Mouse (Mus musculus): Measurements from ENCODE around the gene Ap3d1. TPM values are rescaled to one million over a fixed set of nuclear protein-coding genes. Genes with fewer than 3 reads are reported as not detected.

Gene Ap3d1
- polyA plus RNA-seq, 1 experiment from 2014 or later = 20.9 TPM

DNA sequence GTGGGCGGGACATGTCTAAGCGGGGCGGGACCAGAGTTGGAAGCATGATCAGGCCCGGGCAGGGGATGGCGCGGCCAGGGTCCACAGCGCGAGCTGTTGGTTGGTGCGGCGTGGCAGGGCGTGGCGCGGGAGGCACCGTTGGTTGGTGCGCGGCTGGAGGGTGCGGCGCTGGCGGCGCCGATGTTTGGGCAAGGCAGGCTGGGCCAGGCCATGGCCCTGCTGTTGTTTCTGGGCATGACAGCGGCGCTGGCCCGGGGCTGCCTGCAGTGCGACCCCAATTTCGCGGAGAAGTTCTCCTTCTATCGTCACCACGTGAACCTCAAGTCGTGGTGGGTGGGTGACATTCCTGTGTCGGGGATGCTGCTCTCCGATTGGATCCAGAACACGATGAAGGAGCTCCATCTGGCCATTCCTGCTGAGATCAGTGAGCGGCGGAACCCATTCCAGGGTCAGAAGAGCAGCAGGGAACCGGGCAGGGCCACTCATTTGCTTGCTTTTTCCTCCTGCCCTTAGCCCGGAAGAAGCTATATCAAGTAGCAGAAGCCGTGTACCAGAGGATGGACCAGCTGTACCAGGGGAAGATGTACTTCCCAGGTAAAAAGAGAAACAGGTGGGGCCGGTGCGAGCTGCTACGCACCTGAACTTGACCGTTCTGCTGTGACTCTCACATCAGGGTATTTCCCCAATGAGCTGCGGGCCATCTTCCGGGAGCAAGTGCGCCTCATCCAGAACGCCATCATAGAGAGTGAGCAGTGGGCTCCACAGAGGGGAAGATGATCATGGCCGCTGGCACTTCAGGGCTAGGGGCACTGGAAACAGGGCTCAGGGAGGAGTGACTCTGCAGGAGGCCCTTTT lies 39.3 kb downstream of the Ap3d1 start:
- Histone ChIP-seq H3K4me2 (ENCODE audit: low read depth, low read length) (peak overlapping the region; percentile 99), H3K36me3 (ENCODE audit: control insufficient read depth, insufficient read depth) (peaks cover 3% of the 10 kb centered on the region), H3K9ac (ENCODE audit: low read depth, low read length) (peak overlapping the region; percentile 74), H3K9me3 (replicated peaks; ENCODE audit: control insufficient read depth, low read length) (no peaks in the 10 kb centered on the region), H3K27ac (ENCODE audit: low read length) (peak overlapping the region; percentile 98), H3K27me3 (ENCODE audit: control insufficient read depth, insufficient read depth, low read depth, low read length) (no peaks in the 10 kb centered on the region), H3K4me1 (ENCODE audit: control insufficient read depth, low read depth, low read length) (peaks cover 57% of the 10 kb centered on the region), H3K4me3 (ENCODE audit: low read depth, low read length) (peak overlapping the region; percentile 72)
- peak; percentile 80 for ATAC-seq (ENCODE audit: low read depth)
- WGBS (ENCODE audit: insufficient replicate concordance) = 2% methylated on average over 47 of the region's 47 CpGs

DNA sequence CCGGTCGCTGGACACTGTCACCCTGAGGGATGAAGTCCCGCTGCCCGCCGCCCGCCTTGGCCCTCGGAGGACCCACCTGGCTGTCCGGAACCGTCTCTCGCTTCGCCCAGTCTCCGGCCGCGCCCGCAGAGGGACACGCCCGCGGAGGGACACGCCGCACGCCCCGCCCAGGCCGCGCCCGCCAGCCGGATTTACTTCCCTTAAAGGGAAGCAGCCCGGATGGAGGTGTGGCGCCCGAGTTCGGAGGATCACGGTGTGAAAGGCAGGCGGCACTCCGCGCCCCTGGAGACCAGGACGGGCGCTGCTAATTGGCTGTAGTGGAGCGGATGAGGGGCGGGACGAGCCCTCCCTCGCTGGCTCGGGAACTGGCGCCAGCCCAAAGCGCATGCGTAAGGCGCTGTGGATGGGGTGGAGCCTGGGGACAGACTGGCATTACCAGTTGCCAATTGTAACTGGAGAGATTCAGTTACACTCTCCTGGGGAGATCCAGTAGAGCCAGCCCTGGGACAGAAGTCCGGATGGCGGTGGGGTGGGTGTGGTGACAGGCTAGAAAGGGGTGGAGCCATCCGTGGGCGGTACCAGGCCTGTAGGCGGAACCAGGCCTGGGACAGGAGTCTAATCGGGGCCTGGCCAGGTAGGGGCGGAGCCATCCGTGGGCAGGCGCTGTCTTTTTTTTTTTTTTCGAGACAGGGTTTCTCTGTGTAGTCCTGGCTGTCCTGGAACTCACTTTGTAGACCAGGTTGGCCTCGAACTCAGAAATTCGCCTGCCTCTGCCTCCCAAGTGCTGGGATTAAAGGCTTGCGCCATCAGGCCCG lies 40.1 kb downstream of the Ap3d1 start, which contains the start of the genes Mob3a and Izumo4:
TSS of gene Mob3a (minus strand) at position 257 of the 815 bp plus-strand sequence.
TSS of gene Izumo4 (plus strand) at position 464 of the 815 bp plus-strand sequence.
- H3K27me3 ChIP-seq (ENCODE audit: control insufficient read depth, insufficient read depth, low read depth, low read length) = no peaks in the 10 kb centered on the region

DNA sequence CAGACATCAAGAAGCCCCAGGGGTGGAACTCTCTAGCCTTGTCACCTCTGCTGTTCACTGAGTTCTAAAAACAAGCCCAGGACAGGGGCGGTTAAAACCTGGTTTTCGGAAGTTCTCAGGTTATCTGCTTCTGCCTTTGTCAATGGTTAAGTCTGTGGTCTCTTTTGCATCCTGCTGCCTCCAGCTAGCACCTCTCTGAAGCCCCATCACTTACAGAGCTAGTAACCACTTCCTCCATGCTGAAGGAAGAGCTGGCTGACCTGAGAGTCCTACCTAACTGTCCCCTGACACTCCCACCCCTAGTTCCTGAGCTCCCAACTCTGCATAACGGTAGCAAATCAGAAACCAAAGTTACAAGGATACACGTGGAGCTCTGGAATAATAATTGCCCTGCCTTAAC lies 41.3 kb downstream of the Ap3d1 start:
- WGBS (ENCODE audit: insufficient replicate concordance) = 4% methylated on average over 4 of the region's 4 CpGs
- ATAC-seq (ENCODE audit: low read depth) = no peak
- Histone ChIP-seq H3K27ac (ENCODE audit: low read length) (peak overlapping the region; percentile 98), H3K4me3 (ENCODE audit: low read depth, low read length) (peak overlapping the region; percentile 72), H3K4me2 (ENCODE audit: low read depth, low read length) (peak overlapping the region; percentile 99), H3K9me3 (replicated peaks; ENCODE audit: control insufficient read depth, low read length) (no peaks in the 10 kb centered on the region), H3K9ac (ENCODE audit: low read depth, low read length) (peak overlapping the region; percentile 64), H3K4me1 (ENCODE audit: control insufficient read depth, low read depth, low read length) (peaks cover 77% of the 10 kb centered on the region), H3K36me3 (ENCODE audit: control insufficient read depth, insufficient read depth) (no peaks in the 10 kb centered on the region), H3K27me3 (ENCODE audit: control insufficient read depth, insufficient read depth, low read depth, low read length) (no peaks in the 10 kb centered on the region)

More for the DNA sequence above, 40.1 kb downstream of the Ap3d1 start, which contains the start of the genes Mob3a and Izumo4:
- H3K4me3 ChIP-seq (ENCODE audit: low read depth, low read length) = peak within 1 kb of the TSS; percentile 72
- peaks cover 65% of the 10 kb centered on the region for H3K4me1 ChIP-seq (ENCODE audit: control insufficient read depth, low read depth, low read length)
- peak within 1 kb of the TSS; percentile 98 for H3K27ac ChIP-seq (ENCODE audit: low read length)
- H3K9me3 ChIP-seq (replicated peaks; ENCODE audit: control insufficient read depth, low read length) = no peaks in the 10 kb centered on the region
- peak; percentile 80 for ATAC-seq (ENCODE audit: low read depth)
- H3K36me3 ChIP-seq (ENCODE audit: control insufficient read depth, insufficient read depth) = no peaks in the 10 kb centered on the region; the same call in 1 of the 2 replicates
- under 1% methylated on average over 59 of the region's 59 CpGs for WGBS (ENCODE audit: insufficient replicate concordance)
- peak within 1 kb of the TSS; percentile 99 for H3K4me2 ChIP-seq (ENCODE audit: low read depth, low read length)
- peak within 1 kb of the TSS; percentile 74 for H3K9ac ChIP-seq (ENCODE audit: low read depth, low read length)

DNA sequence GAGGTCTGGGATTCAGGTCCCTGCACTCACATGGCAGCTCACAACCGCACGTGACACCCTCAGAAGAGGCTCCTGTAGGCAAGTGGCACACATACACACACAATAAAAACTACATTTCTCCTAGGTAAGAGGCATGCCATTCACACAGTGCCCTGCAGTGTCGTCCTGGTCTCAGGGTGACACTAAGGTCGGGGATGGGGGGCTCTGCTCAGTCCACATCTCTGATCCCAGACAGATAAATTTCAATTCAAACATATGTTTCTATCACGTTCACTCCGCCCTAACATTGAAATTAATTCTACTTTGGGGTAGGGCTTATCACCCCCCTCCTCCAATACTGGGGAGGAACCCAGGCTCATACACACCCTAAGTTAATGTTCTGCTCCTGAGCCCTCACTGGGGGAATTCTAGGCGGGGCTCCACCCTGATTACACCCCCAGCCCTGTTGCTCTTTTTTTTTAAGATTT lies 42.0 kb downstream of the Ap3d1 start:
- Histone ChIP-seq H3K9ac (ENCODE audit: low read depth, low read length) (peak overlapping the region; percentile 3; the same call in 1 of the 2 replicates), H3K4me3 (ENCODE audit: low read depth, low read length) (peak overlapping the region; percentile 72), H3K36me3 (ENCODE audit: control insufficient read depth, insufficient read depth) (no peaks in the 10 kb centered on the region), H3K27me3 (ENCODE audit: control insufficient read depth, insufficient read depth, low read depth, low read length) (no peaks in the 10 kb centered on the region), H3K27ac (ENCODE audit: low read length) (peak overlapping the region; percentile 98), H3K4me2 (ENCODE audit: low read depth, low read length) (peak overlapping the region; percentile 99), H3K4me1 (ENCODE audit: control insufficient read depth, low read depth, low read length) (peaks cover 81% of the 10 kb centered on the region), H3K9me3 (replicated peaks; ENCODE audit: control insufficient read depth, low read length) (no peaks in the 10 kb centered on the region)
- no peak for ATAC-seq (ENCODE audit: low read depth)
- 39% methylated on average over 7 of the region's 7 CpGs for WGBS (ENCODE audit: insufficient replicate concordance)

DNA sequence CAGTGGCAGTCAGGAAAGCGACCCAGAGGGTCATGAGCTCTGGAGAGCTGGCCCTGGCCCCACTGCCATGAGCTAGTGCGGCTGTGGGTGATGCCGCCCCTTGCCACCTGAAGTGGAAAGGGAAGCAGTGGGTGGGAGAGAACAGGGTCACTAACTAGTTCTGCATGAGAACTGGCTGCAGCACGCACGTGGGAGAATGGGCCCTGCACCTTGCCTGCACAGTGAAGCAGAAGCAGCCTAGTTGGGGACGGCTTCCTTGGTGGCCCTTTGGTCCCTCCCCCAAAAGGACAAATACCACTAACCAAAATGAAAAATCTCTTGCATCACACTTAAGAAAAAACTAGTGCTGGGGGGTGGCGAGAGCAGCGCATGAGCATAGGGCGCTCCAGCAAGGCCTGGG lies 43.5 kb downstream of the Ap3d1 start:
- 53% methylated on average over 9 of the region's 9 CpGs for WGBS (ENCODE audit: insufficient replicate concordance)
- Histone ChIP-seq H3K4me3 (ENCODE audit: low read depth, low read length) (peak overlapping the region; percentile 41), H3K27ac (ENCODE audit: low read length) (peak overlapping the region; percentile 91), H3K36me3 (ENCODE audit: control insufficient read depth, insufficient read depth) (no peaks in the 10 kb centered on the region), H3K27me3 (ENCODE audit: control insufficient read depth, insufficient read depth, low read depth, low read length) (no peaks in the 10 kb centered on the region), H3K9me3 (replicated peaks; ENCODE audit: control insufficient read depth, low read length) (no peaks in the 10 kb centered on the region), H3K4me1 (ENCODE audit: control insufficient read depth, low read depth, low read length) (peaks cover 89% of the 10 kb centered on the region), H3K9ac (ENCODE audit: low read depth, low read length) (peak overlapping the region; percentile 60), H3K4me2 (ENCODE audit: low read depth, low read length) (peak overlapping the region; percentile 71)
- no peak for ATAC-seq (ENCODE audit: low read depth)

DNA sequence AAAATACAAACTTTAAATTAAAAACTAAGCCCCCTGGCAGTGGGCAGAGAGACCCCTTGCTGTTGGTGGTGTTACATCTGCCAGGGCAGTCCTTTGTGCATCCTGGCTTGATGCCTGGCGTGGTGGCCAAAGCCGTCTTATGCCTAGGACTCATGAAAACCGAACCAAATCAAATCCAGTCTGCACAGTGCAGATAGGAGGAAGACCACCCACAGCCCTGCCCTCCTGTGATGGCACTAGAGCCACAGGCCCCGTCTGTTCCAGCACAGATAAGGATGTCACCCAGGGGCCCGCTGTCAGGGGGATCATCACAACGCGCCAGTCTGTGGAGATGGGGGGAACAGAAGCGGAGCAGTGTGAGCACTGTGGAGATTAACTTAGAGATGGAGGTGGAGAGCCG lies 44.3 kb downstream of the Ap3d1 start:
- Histone ChIP-seq H3K27me3 (ENCODE audit: control insufficient read depth, insufficient read depth, low read depth, low read length) (no peaks in the 10 kb centered on the region), H3K36me3 (ENCODE audit: control insufficient read depth, insufficient read depth) (no peaks in the 10 kb centered on the region), H3K4me2 (ENCODE audit: low read depth, low read length) (peak overlapping the region; percentile 71), H3K4me1 (ENCODE audit: control insufficient read depth, low read depth, low read length) (peaks cover 89% of the 10 kb centered on the region), H3K9me3 (replicated peaks; ENCODE audit: control insufficient read depth, low read length) (no peaks in the 10 kb centered on the region), H3K9ac (ENCODE audit: low read depth, low read length) (peak overlapping the region; percentile 60), H3K27ac (ENCODE audit: low read length) (peak overlapping the region; percentile 91), H3K4me3 (ENCODE audit: low read depth, low read length) (peak overlapping the region; percentile 41)
- 19% methylated on average over 9 of the region's 9 CpGs for WGBS (ENCODE audit: insufficient replicate concordance)
- ATAC-seq (ENCODE audit: low read depth) = peak; percentile 58

DNA sequence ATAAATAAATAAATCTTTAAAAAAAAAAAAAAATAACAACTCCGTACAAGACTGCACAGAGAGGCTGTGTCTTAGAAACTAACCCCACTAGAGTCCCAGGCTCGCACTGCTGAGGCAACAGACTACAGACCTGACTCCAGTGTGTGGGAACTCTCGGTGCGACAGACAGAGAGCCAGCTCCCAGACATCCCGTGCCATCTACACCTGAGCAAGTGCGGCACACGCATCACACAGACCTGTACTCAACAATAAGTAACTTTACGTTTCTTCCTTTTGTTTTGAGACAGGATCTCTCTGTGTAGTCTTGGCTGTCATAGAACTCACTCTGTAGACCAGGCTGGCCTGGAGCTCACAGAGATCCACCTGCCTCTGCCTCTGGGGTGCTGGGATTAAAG lies 44.7 kb downstream of the Ap3d1 start:
- WGBS (ENCODE audit: insufficient replicate concordance) = 67% methylated on average over 8 of the region's 8 CpGs
- Histone ChIP-seq H3K4me2 (ENCODE audit: low read depth, low read length) (peak overlapping the region; percentile 71), H3K9me3 (replicated peaks; ENCODE audit: control insufficient read depth, low read length) (no peaks in the 10 kb centered on the region), H3K4me1 (ENCODE audit: control insufficient read depth, low read depth, low read length) (peaks cover 91% of the 10 kb centered on the region), H3K27ac (ENCODE audit: low read length) (peak overlapping the region; percentile 66), H3K36me3 (ENCODE audit: control insufficient read depth, insufficient read depth) (no peaks in the 10 kb centered on the region), H3K4me3 (ENCODE audit: low read depth, low read length) (peak overlapping the region; percentile 41), H3K9ac (ENCODE audit: low read depth, low read length) (0 out of 2 replicates have a peak overlapping the region, but pooled peaks have one; percentile 19), H3K27me3 (ENCODE audit: control insufficient read depth, insufficient read depth, low read depth, low read length) (no peaks in the 10 kb centered on the region)
- ATAC-seq (ENCODE audit: low read depth) = no peak

DNA sequence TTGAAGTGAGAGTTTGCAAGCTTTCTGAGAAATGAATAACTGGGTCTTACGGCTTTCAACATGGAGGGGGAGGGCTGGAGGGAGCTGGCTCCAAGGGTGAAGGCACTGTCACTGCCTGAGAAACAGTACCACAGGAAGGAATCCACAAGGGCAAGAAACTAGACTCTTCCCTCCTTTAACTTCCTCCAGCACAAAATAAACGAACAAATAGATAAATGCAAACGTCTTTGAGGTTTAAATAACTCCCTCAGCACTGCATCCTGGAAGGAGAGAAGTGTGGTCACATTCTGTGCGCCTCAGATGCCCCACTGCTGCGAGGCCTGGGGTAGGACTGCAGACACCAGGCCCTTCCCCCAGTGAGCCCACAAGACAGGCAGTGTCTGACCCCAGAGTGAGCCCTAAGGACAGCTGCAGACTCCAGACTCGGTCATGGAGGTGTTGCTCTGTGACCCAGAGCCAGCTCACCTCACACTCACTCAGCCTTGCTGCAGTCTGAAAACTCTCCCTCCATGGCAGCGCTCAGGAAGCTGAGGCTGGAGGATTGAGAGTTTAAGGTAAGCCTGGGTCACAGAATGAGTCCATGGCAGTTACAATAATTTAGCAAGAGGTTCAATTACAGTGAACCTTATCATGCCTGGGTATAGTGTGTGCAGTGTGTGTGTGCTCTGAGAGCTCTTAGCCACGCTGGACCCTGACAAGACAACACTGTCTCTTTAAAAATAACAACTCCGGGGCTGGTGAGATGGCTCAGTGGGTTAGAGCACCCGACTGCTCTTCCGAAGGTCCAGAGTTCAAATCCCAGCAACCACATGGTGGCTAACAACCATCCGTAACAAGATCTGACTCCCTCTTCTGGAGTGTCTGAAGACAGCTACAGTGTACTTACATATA lies 45.3 kb downstream of the Ap3d1 start:
- Histone ChIP-seq H3K36me3 (ENCODE audit: control insufficient read depth, insufficient read depth) (no peaks in the 10 kb centered on the region), H3K4me1 (ENCODE audit: control insufficient read depth, low read depth, low read length) (peaks cover 97% of the 10 kb centered on the region), H3K9ac (ENCODE audit: low read depth, low read length) (peak overlapping the region; percentile 1; the same call in 1 of the 2 replicates), H3K4me2 (ENCODE audit: low read depth, low read length) (peak overlapping the region; percentile 2; the same call in 1 of the 2 replicates), H3K9me3 (replicated peaks; ENCODE audit: control insufficient read depth, low read length) (no peaks in the 10 kb centered on the region), H3K27ac (ENCODE audit: low read length) (peak overlapping the region; percentile 83), H3K27me3 (ENCODE audit: control insufficient read depth, insufficient read depth, low read depth, low read length) (no peaks in the 10 kb centered on the region), H3K4me3 (ENCODE audit: low read depth, low read length) (no peak overlapping the region)
- 23% methylated on average over 11 of the region's 12 CpGs for WGBS (ENCODE audit: insufficient replicate concordance)
- no peak for ATAC-seq (ENCODE audit: low read depth)

All from liver, embryonic 16.5 days (tissue).